Mouse (Mus musculus): ENCODE measurements around the gene Ciapin1. TPM values are rescaled to one million over a fixed set of nuclear protein-coding genes. Genes with fewer than 3 reads are reported as not detected.
A peak's percentile ranks its signal among the peaks of the same experiment; 100 is the strongest.

The Ciapin1 gene
- total RNA-seq, 1 experiment from 2014 or later: 107 TPM

- DNase-seq: no peak
Measured at GRCm38 (mm10) chr8:94779534-94780294, 58.4 kb downstream of the Ciapin1 start.

- DNase-seq: no peak
Measured at GRCm38 (mm10) chr8:94778895-94779533, 59.1 kb downstream of the Ciapin1 start.

GRCm38 (mm10) chr8:94778473-94778872, 59.7 kb downstream of the Ciapin1 start:
- peak; percentile 47 for DNase-seq

GRCm38 (mm10) chr8:94778036-94778435, 60.1 kb downstream of the Ciapin1 start:
- no peak for DNase-seq

- DNase-seq: no peak
Measured at GRCm38 (mm10) chr8:94776346-94776745, 61.8 kb downstream of the Ciapin1 start.

GRCm38 (mm10) chr8:94774601-94775000, 63.6 kb downstream of the Ciapin1 start:
- no peak for DNase-seq

GRCm38 (mm10) chr8:94773700-94774171, 64.4 kb downstream of the Ciapin1 start:
- no peak for DNase-seq

- no peak for DNase-seq
Measured at GRCm38 (mm10) chr8:94773048-94773447, 65.1 kb downstream of the Ciapin1 start.

GRCm38 (mm10) chr8:94771941-94772670, 66.1 kb downstream of the Ciapin1 start, which contains the start of gene Cx3cl1:
Gene Cx3cl1 (plus strand): TSS chr8:94772009.
- peak; percentile 91 for DNase-seq

- peak; percentile 73 for DNase-seq
Measured at GRCm38 (mm10) chr8:94770945-94771344, 67.2 kb downstream of the Ciapin1 start.

Other genes starting within 250 kb of the Ciapin1 start
- 20.5 and 21.7 TPM in 2 replicates for gene Rspry1, start 236.4 kb downstream of the Ciapin1 start, total RNA-seq (2021)
- 42.3 and 45.9 TPM in 2 replicates for gene Fam192a, start 236.4 kb downstream of the Ciapin1 start, total RNA-seq (2021)
- 60.1 and 71.0 TPM in 2 replicates for gene Arl2bp, start 171.8 kb downstream of the Ciapin1 start, total RNA-seq (2021)
- 0.86 and 1.6 TPM in 2 replicates for gene Pllp, start 142.1 kb downstream of the Ciapin1 start, total RNA-seq (2021)
- gene Ccl22, start 92.8 kb downstream of the Ciapin1 start, total RNA-seq (2021): 0.37 and 2.3 TPM in 2 replicates
- 16.2 and 19.2 TPM in 2 replicates for gene Cx3cl1, start 66.3 kb downstream of the Ciapin1 start, total RNA-seq (2021)
- 1.1 TPM in 1 of 2 replicates, not detected in the other for gene Ccl17, start 27.9 kb downstream of the Ciapin1 start, total RNA-seq (2021)
- gene Coq9, start within 50 bp of the Ciapin1 start, total RNA-seq (2021): 269 and 282 TPM in 2 replicates
- 58.3 and 65.8 TPM in 2 replicates for gene Polr2c, start 19.1 kb upstream of the Ciapin1 start, total RNA-seq (2021)
- gene Dok4, start 38.0 kb upstream of the Ciapin1 start, total RNA-seq (2021): 19.7 and 20.7 TPM in 2 replicates
- 8.1 and 10.1 TPM in 2 replicates for gene Ccdc102a, start 79.7 kb upstream of the Ciapin1 start, total RNA-seq (2021)
- 0.26 and 1.6 TPM in 2 replicates for gene Adgrg5, start 85.3 kb upstream of the Ciapin1 start, total RNA-seq (2021)
- gene Adgrg1, start 136.4 kb upstream of the Ciapin1 start, total RNA-seq (2021): 35.5 and 54.3 TPM in 2 replicates
- 4.0 and 4.2 TPM in 2 replicates for gene Adgrg3, start 179.3 kb upstream of the Ciapin1 start, total RNA-seq (2021)
- gene Drc7, start 216.7 kb upstream of the Ciapin1 start, total RNA-seq (2021): not detected in 2 replicates
- 8.3 and 12.0 TPM in 2 replicates for gene Katnb1, start 242.8 kb upstream of the Ciapin1 start, total RNA-seq (2021)

All from adrenal gland, postnatal 14 days (tissue).